Mouse (Mus musculus) heart, postnatal 0 days (tissue): ENCODE measurements around the gene Cdc14b.

ENCODE experiments used
- CTCF ChIP-seq: IDR thresholded peaks from 2 replicates; pipeline ENCODE4 v1.5.1; 2016; ENCODE audit warnings: antibody characterized with exemption, control low read depth, low read depth
- EP300 ChIP-seq: IDR thresholded peaks from 2 replicates; pipeline ENCODE4 v1.6.1; 2016; ENCODE audit warnings: antibody characterized with exemption, low read depth

GRCm38 (mm10) chr13:64233139-64233538, 42.0 kb downstream of the Cdc14b start:
- TF ChIP-seq CTCF (no peak), EP300 (no peak)
